Mouse (Mus musculus): ENCODE measurements around the gene Hpd.

The Hpd gene

DNA sequence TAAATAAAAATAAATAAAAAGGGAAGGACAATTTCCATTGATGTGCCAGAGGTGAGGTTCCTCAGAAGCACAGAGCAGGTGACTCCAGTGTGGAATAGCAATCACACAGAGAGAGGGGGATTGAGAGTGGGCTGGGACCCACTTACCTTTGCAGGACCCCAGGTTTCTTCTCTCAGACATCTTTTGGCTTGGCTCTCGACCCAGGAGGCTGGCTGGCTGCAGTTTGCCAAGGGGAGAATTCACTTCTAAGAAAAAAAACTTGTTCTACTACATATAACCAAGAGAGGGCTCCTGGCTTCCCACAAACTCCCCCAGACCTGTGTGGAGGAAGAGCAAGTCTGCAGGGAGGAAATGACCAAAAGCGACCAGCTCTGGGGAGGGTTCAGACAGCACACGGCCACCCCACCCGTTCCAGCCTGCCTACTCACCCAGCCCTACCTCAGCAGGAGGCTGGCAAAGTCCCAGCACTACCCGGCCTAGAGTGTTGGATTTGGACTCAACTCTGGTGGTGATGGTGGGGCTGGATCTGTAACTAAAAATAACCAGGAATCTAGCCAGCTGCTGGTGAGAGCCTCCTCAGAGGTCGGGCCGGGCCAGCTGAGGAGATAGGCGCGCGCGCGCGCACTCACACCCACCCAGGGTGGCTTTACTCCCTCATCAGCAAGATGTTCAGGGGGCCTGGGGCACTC lies 48.2 kb downstream of the Hpd start:
- DNase-seq (ENCODE audit: low spot score) = peak; percentile 43

DNA sequence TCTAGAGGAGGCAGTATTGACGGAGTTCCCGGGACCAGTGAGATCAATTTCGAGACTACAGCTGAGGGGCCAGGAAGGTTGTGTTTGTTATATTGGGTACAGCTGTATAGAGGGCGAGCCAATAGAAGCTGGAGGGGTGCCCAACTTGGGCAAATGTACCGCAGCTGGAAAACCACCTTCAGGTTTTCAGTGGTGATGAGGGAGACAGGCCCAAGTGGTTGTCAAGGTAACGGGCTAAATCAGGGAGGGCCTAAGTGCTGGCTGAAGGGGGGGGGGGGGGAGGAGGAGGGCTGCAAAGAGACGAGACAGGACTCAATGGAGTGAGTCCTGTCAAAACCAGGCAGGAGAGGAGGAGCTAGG lies 48.8 kb downstream of the Hpd start:
- no peak for DNase-seq (ENCODE audit: low spot score)

DNA sequence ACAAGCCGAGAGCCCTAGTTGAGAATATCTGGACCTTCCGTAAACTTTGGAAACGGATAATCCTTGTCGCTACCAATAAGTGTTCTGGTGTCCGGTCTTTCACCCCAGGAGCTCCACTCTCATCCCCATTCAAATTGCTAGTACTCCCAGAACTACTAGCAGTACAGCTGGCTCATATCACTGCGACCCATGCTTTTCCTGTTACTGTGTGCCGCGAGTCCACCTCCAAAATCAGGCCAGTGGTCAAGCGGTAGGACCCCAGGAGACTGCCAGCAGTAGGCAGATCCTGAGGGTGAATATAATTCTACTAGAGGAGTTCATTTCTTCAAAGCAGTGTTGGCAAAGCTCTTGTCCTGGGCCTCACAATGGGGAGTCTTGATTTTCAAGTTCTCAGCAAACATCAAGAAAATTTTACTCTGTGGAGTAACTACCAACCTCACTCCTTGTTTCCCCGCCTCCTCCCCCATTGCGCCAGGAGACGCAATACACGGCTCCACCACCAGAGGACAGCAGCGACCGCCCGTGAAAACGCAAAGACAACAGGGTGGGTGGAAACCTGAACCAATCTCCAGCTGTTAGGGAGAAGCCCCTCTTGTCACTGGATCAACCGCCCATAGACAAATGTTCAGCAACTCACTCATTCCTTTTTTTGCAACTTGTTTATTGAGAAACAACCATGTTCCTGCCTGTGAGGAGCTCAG lies 49.3 kb downstream of the Hpd start:
- peak; percentile 90 for DNase-seq (ENCODE audit: low spot score)

DNA sequence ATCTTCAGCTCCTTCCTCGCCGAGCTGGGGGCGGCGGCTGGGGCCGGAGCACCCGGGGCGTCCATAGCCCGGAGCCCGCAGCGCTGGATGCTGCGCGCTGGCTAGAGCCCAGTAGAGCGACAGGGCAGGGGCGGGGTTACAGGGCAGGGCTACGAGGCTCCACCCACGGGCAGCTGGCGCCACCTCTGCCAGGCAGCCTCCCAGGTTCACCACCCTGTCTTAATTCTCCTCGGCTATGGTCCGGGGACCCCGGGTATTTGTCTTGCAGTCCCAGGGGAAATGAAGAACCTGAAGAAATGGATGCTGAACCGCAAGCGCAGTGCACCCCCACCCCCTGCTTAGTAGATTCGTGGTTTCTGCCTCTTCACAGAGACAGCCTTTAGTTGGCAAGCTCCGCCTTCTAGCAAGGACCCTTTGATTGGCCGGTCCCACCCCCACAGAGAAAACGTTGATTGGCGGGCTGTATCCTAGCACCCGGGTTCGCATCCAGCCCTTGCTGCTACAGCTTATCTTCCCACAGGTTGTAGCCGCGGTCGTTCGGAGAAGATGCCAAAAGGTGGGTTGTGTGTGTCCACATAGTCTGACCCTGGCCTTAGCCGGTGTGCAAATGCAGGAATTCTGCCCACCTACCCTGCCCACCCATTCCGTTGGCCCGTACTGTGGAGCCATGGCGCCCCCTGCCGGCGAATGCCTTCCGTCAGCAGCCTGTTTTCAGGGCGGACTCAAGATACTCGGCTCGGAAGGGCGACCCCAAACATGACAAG lies 50.0 kb downstream of the Hpd start, which contains the start of gene Rhof:
Rhof (minus strand) TSS at position 385 of the 764 bp plus-strand sequence.
- peak; percentile 80 for DNase-seq (ENCODE audit: low spot score)

DNA sequence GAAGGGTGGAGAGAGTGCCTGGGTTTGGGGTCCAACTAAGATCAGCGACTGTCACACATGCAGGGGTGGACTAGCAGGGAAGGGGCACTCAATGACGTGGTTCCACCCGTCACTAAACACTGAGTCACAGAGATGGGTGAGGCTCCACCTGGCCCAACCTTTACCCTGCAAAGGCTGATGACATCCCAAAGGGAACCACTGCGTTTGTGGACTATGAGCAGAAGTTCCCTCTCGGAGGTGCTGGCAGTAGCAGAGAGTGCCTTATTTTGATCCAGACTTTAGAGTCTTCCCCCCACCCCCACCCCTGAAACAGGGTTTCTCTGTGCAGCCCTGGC lies 51.7 kb downstream of the Hpd start:
- no peak for DNase-seq (ENCODE audit: low spot score)

DNA sequence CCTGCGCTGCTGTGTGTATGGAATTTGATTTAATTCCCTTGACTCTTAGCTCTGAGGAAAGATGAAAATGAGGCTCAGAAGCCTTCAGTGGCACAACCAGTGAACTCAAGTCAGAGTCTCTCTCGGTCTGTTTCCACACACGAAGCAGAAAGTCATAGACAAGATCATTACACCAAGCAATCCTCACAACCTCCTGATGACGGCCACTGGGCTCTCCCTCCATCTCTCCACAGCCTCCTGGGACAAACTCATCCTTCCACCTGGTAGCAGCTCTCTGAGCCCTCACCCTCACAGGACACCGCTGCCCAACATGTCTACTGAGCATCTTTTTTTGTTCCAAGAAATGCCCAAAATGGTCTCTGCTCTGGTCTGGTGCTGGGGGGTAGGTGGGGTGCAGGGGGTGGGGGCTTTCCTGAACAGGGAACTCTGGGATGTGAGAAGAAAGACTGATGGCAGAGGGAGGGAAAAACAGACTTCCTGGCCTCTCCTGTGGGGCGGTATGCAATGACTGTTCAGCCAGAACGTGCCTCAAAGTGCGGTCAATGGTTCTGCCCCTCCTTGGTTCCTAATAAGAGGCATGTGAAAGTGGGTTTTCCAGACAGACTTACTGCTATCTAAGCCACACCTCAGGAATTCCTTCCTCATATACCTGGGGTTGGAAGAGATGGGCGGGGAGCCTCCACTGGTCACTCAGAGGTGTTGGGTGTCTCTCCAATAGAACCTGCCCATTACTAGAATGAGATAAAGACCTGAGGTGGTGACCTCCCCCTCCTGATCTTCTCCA lies 52.3 kb downstream of the Hpd start:
- DNase-seq (ENCODE audit: low spot score) = no peak

DNA sequence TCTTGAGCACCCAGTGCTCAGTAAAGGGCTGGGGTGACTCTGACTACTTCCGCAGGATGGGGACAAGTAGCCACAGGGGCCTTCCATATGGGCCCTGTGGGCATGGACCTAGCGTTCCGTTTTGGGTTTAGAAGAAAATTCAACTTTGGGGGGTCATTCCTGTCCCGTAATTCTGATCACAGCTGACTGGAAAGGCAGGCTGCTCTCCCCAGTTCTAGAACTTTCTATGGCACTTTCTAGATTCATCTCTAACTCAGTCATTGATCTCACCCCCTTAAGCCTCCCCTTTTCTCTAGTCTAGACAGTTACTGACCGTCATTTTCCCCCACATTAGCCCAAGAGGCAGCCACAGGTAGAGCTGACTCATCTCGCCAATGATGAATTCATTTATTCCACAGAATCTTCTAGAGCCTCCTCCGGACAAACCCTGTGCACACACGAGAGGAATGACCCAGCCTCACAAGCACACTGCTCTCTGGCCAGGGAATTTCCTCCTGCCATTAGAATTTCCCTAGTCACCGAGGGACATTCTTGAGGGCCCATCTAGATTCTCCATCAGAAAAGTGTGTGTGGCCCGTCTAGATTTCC lies 53.3 kb downstream of the Hpd start:
- no peak for DNase-seq (ENCODE audit: low spot score)

DNA sequence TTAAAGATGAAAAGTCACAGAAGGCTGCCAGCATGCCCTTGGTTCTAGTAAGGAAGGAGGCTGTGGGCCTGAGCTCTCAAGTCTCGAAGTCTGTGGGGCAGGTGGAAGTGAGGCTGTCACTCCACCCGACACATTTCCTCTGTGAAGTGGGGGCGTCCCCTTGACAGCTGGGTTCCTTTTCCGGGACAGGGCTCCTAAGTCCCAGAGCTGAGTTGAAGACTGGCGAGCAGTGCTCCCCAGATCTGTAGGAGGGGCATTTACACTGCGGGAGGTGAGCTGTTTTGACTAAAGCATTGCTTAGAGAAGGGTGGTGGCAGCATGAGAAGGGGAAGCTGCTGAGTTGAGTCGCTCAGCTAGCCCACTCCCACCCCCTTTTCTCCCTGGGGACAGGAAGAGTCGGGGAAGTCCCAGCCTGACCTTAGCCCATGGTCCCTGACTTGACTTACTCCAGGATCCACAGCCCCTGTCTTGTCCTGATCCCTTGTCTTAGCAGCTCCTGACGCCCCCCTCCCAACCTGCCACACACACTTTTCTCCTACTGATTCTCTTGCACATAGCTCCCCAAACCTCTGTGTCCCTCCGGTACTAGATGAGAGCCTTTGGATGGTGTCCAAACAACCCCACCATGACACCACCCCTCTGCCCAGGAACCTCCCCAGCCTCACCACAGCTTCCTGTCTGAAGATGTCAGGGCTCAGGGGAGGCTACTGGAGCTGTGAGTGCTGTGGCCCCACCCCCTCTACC lies 53.9 kb downstream of the Hpd start:
- no peak for DNase-seq (ENCODE audit: low spot score)

DNA sequence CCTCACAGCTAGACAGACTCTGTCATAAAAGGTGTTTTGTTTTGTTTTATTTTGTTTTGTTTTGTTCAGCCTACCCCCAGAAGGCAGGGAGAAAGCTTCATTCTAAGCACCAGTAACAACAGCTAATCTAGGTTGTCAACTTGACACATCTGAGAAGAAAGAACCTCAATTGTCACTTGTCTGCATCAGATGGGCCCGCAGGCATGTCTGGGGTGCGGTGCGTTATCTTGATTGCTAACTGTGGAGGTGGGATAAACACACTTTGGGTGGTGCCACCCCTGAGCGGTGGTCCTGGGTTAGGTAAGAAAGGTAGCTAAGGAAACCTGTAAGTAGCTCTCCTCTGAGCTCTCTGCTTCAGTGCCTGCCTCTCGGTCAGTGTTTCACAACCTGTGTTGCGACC lies 55.5 kb downstream of the Hpd start:
- no peak for DNase-seq (ENCODE audit: low spot score)

DNA sequence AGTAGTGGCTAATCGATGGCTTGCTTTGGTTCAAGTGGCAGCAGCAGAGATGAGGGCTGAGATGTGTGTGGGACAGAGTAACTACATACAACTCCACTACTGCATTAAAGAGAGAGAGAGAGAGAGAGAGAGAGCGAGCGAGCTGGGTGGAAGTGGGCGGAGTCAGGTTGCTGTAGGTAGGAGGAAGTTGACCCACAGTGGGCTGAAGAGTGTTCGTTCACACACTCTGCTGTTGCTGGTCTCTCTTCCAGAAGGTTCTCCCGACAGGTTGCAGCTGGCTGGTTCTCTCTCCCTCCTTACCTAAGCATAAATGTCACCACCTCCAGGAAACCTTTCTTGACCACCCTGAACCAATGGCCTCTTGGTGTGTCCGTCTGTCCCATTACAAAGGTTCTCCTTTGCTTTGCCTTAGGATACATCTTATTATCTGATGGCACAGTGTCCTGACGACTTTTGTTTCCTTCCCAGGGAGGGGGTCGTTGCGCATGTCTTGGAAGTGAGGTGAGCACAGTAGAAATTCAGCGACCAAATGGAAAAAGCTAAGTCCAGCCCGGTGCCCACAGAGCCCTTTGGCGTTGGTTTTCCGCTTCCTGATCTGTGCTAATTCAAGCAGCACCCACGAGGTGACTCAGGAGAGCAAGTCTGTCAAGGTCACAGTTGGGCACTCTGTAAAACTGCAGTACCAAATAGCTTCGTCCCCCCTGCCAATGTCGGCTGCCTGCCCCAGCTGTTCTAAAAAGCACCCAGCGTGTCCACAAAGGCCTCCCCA lies 56.7 kb downstream of the Hpd start:
- DNase-seq (ENCODE audit: low spot score) = no peak

DNA sequence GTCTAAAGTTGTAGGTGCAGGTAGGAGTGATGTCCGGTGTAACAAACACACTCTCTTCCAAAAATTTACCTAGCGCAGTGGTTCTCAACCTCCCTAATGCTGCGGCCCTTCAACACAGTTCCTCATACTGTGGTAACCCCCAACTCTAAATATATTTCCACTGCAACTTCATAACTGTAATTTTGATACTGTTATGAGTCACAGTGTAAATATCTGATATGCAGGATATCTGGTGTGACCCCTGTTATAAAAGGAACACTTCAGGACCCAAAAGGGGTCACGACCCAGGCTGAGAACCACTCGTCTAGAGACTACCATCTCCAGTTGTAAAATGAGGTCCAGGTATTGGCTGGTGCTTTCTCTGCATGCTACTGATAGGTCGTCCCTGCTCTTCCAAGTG lies 57.4 kb downstream of the Hpd start:
- no peak for DNase-seq (ENCODE audit: low spot score)

DNA sequence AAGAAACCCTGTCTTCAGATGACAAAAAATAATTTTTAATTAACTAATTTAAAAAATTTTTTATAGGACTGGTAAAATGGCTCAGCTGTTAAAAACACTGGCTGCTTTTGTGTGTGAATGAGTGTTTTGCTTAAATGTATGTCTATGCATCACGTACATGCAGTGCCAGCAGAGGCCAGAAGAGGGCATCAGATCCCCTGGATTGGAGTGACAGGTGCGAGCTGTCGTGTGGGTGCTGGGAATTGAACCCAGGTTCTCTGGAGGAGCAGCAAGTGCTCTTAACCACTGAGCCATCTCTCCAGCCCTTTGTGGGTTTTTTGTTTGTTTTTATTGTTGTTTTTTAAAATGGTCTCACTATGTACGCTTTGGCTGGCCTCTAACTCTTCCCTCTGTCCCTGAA lies 60.3 kb downstream of the Hpd start:
- peak; percentile 12 for DNase-seq (ENCODE audit: low spot score)

All from embryo, embryonic 10.5 days (tissue).